Mouse (Mus musculus) adrenal gland, adult 2 months (tissue): ENCODE data around the gene 9630041A04Rik. TPM values are rescaled to one million over a fixed set of nuclear protein-coding genes. Genes with fewer than 3 reads are reported as not detected.

Experiments
- DNase-seq: peaks from one replicate; pipeline ENCODE4 v3.0.0; 2021
- polyA plus RNA-seq: library from polyadenylated mRNA; depleted of rRNA; stranded (reverse); fragments of >200 nt; gene quantifications from 2 replicates; pipeline ENCODE4 v1.2.3, GENCODE M21; 2012
- total RNA-seq, 2 experiments: library from RNA; stranded (reverse); gene quantifications; 2 replicates each; pipeline ENCODE4 v1.2.3; 2021

9630041A04Rik gene
- total and polyA plus RNA-seq, 3 experiments, result not detected

- no peak for DNase-seq
Measured at GRCm38 (mm10) chr9:101918771-101919170, 57.1 kb downstream of the 9630041A04Rik start.

DNA sequence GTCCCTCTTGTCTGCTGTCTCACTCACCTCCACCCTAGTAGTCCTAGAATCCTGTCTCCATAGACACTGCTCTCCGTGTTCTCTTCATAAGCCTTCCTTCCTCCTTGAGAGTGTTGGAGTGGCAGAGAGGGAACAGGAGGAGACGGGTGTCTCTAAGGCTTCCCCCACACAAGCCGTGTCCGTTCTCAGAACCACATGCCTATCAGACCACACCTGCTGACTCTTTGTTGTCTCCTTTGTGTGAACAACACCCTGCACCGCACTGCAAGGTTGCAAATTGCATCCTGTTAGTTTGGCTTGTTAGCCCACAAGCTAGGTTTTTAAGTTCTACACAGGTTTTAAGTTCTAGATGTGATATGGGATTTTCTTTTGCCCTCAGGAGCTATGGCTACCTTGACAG is 57.7 kb downstream of the 9630041A04Rik start:
- DNase-seq, result no peak

- no peak for DNase-seq
Measured at GRCm38 (mm10) chr9:101922846-101923245, 61.2 kb downstream of the 9630041A04Rik start.

- DNase-seq, result no peak
Measured at GRCm38 (mm10) chr9:101924829-101925228, 63.2 kb downstream of the 9630041A04Rik start.

DNA sequence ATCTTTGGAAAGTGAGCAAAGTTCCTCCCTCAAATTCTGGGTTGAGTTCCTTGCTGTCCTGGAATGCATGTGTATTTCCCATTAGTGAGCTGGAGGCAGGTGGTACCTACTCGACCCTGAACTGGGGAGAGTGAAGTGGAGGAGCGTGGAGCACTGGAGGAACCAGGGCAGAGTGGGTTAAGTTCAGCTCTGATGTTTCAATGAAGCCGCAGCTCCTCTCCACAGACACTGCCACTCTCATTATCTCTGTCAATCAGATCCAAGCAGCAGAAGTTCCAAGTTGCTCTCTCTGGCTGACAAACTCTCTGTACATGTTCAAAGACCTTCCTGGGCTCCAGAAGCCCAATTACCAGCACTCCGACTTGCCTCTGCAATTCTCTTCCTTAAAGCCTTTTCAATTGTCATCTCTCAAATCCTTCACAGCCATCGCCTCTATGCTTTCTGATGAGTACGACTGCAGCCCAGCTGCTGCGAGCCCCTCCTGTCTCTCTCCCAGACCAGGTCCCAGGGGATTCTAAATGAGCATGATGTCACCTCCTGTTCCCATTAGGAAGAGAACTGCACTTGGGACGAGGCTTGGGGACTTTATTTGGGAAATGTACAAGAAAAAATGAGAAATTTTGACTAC is 72.4 kb downstream of the 9630041A04Rik start:
- no peak for DNase-seq

DNA sequence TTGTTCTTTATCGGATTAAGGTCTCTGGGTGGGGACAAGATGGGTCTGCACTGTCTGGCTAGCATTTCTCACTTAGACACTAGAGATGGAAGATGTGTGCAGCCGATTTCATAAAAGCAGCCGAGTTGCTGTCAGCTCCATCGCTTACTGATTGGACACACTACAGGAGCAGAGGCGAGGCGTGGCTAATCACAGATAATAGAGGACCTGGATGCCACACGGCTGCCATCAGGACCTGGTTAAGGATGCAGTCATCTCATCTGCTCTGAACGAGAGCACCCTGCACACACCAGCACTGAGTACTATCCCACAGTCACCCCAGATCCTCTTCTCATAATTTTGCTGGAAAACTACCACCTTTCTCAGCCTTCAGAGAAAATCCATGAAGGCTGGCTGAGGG is 73.2 kb downstream of the 9630041A04Rik start:
- DNase-seq, result no peak

- no peak for DNase-seq
Measured at GRCm38 (mm10) chr9:101938066-101938465, 76.4 kb downstream of the 9630041A04Rik start.

DNA sequence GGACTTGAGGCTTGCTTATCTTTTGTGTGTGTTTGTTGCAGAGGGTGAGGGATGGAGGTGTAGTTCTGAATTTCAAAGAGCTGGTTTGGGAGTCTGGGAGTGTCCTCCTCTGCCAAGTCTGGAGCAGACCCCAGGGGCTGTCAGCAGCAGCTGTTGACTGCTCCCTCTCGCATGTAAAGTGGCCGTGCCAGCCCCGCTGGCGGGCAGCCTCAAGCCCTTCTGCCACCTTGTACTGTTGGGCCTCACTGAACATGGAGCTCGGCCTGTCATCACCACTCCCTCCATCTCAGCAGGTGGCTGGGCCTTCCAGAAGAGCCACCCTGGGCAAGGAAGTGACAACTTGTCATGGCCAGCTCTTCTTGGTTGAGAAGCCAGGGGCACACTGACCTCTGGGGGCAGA is 77.4 kb downstream of the 9630041A04Rik start:
- DNase-seq, result no peak

GRCm38 (mm10) chr9:101940182-101940581 is 78.5 kb downstream of the 9630041A04Rik start:
- DNase-seq, result no peak

GRCm38 (mm10) chr9:101942058-101942669 is 80.5 kb downstream of the 9630041A04Rik start:
- DNase-seq, result no peak

DNA sequence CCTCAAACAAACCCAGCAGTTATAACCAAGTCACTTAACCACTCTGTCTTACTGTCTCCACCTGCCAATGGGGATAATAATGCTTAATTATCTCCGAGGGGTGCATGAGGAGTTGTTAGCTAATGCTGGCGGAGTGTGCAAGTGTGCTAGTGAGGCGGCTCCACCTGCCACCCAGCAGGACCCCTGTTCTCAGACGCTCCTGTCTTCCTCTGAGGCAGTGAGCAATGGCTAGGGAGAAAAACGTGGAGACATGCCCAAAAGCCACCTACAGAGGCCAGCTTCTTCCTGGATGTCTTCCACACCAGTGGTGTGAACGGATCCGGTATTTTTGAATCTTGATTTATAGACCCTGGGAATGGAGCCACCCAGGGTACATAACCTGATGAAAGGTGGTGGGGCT is 83.7 kb downstream of the 9630041A04Rik start:
- no peak for DNase-seq

GRCm38 (mm10) chr9:101945814-101946213 is 84.2 kb downstream of the 9630041A04Rik start:
- DNase-seq, result no peak

DNA sequence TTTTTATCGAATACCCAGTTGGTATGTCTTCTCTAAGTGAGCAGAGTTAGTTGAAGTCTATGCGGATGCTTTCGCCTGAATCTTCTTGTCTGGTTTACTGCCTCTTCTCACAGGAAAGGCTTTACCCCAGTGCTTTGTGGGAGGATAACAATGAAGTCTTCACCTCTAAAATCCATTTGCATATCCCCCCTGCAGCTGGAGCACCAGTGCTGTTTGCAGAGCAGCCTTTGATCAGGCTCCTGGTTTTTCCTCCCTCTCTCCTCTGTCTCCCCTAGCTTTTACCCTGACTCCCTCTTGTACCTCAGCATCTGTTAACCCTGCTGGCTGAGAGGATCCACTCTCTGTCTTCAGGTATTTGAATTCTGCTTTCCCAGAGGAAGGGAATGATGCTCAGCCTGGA is 88.5 kb downstream of the 9630041A04Rik start:
- no peak for DNase-seq

DNA sequence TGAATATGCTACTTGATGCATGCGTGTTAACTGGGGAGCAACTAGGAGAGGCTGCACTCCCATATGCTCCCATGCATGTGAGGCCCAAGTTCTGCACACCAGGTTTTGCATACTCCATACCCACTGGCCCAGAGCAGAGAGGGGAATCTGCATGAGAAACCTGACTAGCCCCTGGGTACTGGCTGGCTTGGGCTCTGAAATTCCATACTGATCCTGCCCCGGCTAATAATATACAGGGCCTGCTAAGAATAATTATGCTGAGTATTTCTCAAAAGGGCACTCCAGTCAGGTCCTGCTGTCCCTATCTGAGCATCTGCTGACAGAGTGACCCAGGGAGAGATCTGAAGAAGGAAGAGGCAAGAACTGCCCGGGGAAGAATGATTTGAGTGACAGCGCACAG is 92.9 kb downstream of the 9630041A04Rik start:
- DNase-seq, result no peak

- no peak for DNase-seq
Measured at GRCm38 (mm10) chr9:101956228-101956627, 94.6 kb downstream of the 9630041A04Rik start.

DNA sequence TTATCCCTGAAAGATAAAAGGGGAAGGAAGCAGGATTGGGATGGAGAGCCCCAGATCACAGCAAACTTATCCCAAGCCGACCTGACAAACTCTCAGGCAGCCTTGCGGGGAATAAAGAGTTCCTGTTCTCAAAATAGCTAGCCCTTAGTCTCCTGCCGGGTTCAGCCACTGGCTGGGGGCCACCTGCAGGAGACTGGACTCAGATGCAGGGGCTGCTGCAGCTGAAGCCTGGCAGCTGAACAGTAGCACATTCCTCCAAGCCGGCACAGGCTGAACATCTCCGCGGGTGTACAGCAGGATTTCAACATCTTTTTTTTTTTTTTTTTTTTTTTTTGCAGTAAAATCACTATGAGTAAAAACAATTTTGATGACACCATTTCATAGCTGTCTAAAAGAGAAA is 110.2 kb downstream of the 9630041A04Rik start:
- no peak for DNase-seq

DNA sequence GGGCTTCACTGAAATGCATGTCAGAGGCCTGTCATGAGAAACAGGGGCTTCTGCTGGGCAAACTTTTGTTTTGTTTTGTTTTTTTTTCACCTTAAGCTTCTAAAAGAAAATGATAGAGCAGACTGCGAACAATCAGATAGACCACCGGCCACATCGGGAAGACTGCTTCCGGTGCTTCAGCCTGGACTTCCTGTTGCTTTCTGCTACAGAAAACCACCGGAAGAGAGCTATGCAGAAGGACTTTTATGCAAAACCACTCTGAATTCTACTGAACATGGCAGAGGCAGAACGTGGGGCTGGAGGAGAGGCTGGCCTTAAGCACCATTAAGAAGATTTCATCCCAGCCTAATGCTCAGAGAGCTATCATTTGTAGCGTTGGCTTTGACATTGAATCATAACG is 110.7 kb downstream of the 9630041A04Rik start:
- no peak for DNase-seq

DNA sequence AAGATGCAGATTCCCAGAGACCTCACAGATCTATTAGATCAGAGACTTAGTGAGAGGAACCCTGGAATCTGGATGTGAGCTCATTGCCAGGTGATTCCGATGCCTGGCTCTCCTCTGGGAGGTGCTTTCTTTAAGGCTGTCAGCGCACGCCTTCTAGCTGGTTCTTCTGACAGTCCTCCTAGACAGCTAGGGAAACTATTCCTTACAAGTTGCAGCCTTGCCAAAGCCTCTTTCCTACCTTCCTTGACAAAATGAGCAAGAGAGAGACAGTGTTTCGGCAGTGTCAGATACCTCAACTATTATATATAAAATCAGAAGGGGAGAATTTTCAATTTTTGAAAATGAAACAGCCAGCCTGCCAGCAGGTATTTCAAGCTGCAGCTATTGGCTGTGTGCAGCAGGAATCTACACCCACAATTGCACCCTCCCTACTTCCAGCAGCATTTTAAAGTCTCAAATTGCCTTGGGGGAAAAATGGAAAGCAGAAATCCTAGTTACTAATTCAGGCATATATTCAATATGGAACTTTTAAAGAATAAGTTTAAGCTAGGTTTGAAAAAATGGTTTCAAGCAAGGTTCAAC is 115.3 kb downstream of the 9630041A04Rik start:
- no peak for DNase-seq

- DNase-seq, result no peak
Measured at GRCm38 (mm10) chr9:101981161-101981560, 119.5 kb downstream of the 9630041A04Rik start.

DNA sequence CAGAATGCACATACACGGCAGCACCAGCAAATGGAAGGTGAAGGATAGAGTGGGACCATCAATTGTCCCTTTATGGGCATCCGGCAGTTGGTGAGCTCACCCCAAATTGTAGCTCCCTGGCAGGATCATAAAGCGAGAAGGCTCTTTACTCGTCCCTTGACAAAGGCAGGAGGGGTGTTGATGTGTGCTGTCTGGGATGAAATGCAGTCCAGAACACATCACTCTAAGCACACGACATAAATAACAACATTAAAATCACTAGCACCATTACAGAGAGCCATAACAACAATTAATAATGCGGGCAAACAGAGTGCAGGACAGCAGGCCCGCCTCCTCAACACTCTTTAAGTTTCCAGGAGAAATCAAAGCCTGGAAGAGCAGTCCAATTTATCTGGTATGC is 120.7 kb downstream of the 9630041A04Rik start:
- DNase-seq, result no peak

DNA sequence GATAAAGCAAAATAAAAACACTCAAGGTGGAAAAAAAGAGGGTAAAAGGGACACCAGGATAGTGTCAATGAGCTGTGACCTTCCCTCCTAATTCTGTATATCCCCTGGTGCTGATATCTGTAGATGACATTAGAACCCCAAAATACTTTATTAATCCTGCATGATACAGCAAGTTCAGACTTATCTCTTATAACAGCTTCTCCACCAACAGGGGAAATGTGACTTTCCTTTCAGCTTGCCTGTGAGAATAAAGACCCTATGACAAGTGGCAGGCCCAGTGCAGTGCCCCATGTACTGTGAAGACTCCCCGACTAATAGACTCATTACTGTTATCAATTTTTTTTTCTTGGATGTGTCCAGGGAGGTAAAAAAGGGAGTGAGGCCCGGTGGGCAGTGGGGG is 125.3 kb downstream of the 9630041A04Rik start:
- no peak for DNase-seq

DNA sequence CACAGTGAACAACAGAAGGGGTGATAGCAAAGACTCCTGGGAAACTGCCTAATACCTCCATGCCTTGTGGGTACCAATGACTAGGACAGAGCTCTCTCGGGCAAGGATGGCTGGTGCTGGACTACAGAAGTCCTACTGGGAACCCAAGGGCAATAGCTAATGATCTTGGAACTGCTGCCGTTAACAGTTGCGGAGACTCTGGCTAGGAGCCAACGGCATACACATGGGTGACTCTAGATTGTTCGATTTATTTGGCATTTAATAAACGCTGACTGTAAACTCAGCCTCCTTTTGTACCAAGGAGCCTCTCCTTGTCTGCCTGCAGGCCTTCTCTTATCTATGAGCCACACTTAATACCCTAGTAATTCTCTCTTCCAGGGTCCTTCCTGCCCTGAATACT is 128.4 kb downstream of the 9630041A04Rik start:
- no peak for DNase-seq

GRCm38 (mm10) chr9:101990836-101991235 is 129.2 kb downstream of the 9630041A04Rik start:
- no peak for DNase-seq
